Mouse (Mus musculus): ENCODE measurements around the gene Prune1. TPM values are rescaled to one million over a fixed set of nuclear protein-coding genes. Genes with fewer than 3 reads are reported as not detected.

Prune1 gene
- polyA plus RNA-seq, 1 experiment = 19.1 TPM

GRCm38 (mm10) chr3:95285390-95285789 lies 3.5 kb upstream of the Prune1 start:
- Histone ChIP-seq H3K27me3 (ENCODE audit: control insufficient read depth, insufficient read depth, low read length) (no peaks in the 10 kb centered on the region), H3K4me1 (ENCODE audit: control insufficient read depth, insufficient read depth, low read length) (peaks cover 9% of the 10 kb centered on the region), H3K4me3 (ENCODE audit: control insufficient read depth, low read depth, low read length) (no peak overlapping the region), H3K36me3 (ENCODE audit: control insufficient read depth, insufficient read depth, low read length) (no peaks in the 10 kb centered on the region; the same call in none of the 2 replicates), H3K27ac (ENCODE audit: control insufficient read depth, insufficient read depth, low read depth, low read length) (no peak overlapping the region)
- TF ChIP-seq POLR2A (IDR thresholded peaks at IDR 0.05; ENCODE audit: control insufficient read depth, low read depth, low read length) = no peak
- no peak for TF ChIP-seq CTCF (IDR thresholded peaks at IDR 0.05; ENCODE audit: control insufficient read depth, insufficient read depth, insufficient replicate concordance, low read depth, low read length)

- TF ChIP-seq POLR2A (IDR thresholded peaks at IDR 0.05; ENCODE audit: control insufficient read depth, low read depth, low read length) (no peak), CTCF (IDR thresholded peaks at IDR 0.05; ENCODE audit: control insufficient read depth, insufficient read depth, insufficient replicate concordance, low read depth, low read length) (no peak)
- Histone ChIP-seq H3K4me1 (ENCODE audit: control insufficient read depth, insufficient read depth, low read length) (peaks cover 9% of the 10 kb centered on the region), H3K4me3 (ENCODE audit: control insufficient read depth, low read depth, low read length) (no peak overlapping the region; the same call in 1 of the 2 replicates), H3K27ac (ENCODE audit: control insufficient read depth, insufficient read depth, low read depth, low read length) (no peak overlapping the region), H3K36me3 (ENCODE audit: control insufficient read depth, insufficient read depth, low read length) (no peaks in the 10 kb centered on the region; the same call in none of the 2 replicates), H3K27me3 (ENCODE audit: control insufficient read depth, insufficient read depth, low read length) (no peaks in the 10 kb centered on the region)
Observed at GRCm38 (mm10) chr3:95284501-95285281, 2.8 kb upstream of the Prune1 start.

- H3K27ac ChIP-seq (ENCODE audit: control insufficient read depth, insufficient read depth, low read depth, low read length) = peak overlapping the region; percentile 96
Observed at GRCm38 (mm10) chr3:95284062-95284461, 2.2 kb upstream of the Prune1 start.

GRCm38 (mm10) chr3:95283589-95283941 lies 1.7 kb upstream of the Prune1 start:
- TF ChIP-seq POLR2A (IDR thresholded peaks at IDR 0.05; ENCODE audit: control insufficient read depth, low read depth, low read length) (no peak), CTCF (IDR thresholded peaks at IDR 0.05; ENCODE audit: control insufficient read depth, insufficient read depth, insufficient replicate concordance, low read depth, low read length) (no peak)
- peak overlapping the region; percentile 96 for H3K27ac ChIP-seq (ENCODE audit: control insufficient read depth, insufficient read depth, low read depth, low read length)
- H3K4me3 ChIP-seq (ENCODE audit: control insufficient read depth, low read depth, low read length) = peak overlapping the region; percentile 98
- no peaks in the 10 kb centered on the region for H3K27me3 ChIP-seq (ENCODE audit: control insufficient read depth, insufficient read depth, low read length)
- peaks cover 9% of the 10 kb centered on the region for H3K4me1 ChIP-seq (ENCODE audit: control insufficient read depth, insufficient read depth, low read length)
- H3K36me3 ChIP-seq (ENCODE audit: control insufficient read depth, insufficient read depth, low read length) = no peaks in the 10 kb centered on the region; the same call in none of the 2 replicates

More at GRCm38 (mm10) chr3:95284062-95284461, 2.2 kb upstream of the Prune1 start:
- Histone ChIP-seq H3K36me3 (ENCODE audit: control insufficient read depth, insufficient read depth, low read length) (no peaks in the 10 kb centered on the region; the same call in none of the 2 replicates), H3K27me3 (ENCODE audit: control insufficient read depth, insufficient read depth, low read length) (no peaks in the 10 kb centered on the region), H3K4me1 (ENCODE audit: control insufficient read depth, insufficient read depth, low read length) (peaks cover 9% of the 10 kb centered on the region), H3K4me3 (ENCODE audit: control insufficient read depth, low read depth, low read length) (peak overlapping the region; percentile 98)
- TF ChIP-seq CTCF (IDR thresholded peaks at IDR 0.05; ENCODE audit: control insufficient read depth, insufficient read depth, insufficient replicate concordance, low read depth, low read length) (no peak), POLR2A (IDR thresholded peaks at IDR 0.05; ENCODE audit: control insufficient read depth, low read depth, low read length) (no peak)

- H3K27ac ChIP-seq (ENCODE audit: control insufficient read depth, insufficient read depth, low read depth, low read length) = peak overlapping the region; percentile 96
- TF ChIP-seq CTCF (IDR thresholded peaks at IDR 0.05; ENCODE audit: control insufficient read depth, insufficient read depth, insufficient replicate concordance, low read depth, low read length) (peak; percentile 10; the same call in 1 of the 2 replicates), POLR2A (IDR thresholded peaks at IDR 0.05; ENCODE audit: control insufficient read depth, low read depth, low read length) (peak; percentile 52)
Observed at GRCm38 (mm10) chr3:95282865-95283588, 1.2 kb upstream of the Prune1 start.

GRCm38 (mm10) chr3:95282381-95282864 lies 547 bp upstream of the Prune1 start:
- Histone ChIP-seq H3K27me3 (ENCODE audit: control insufficient read depth, insufficient read depth, low read length) (no peaks in the 10 kb centered on the region), H3K36me3 (ENCODE audit: control insufficient read depth, insufficient read depth, low read length) (no peaks in the 10 kb centered on the region; the same call in none of the 2 replicates), H3K4me3 (ENCODE audit: control insufficient read depth, low read depth, low read length) (peak overlapping the region; percentile 98), H3K27ac (ENCODE audit: control insufficient read depth, insufficient read depth, low read depth, low read length) (peak overlapping the region; percentile 96), H3K4me1 (ENCODE audit: control insufficient read depth, insufficient read depth, low read length) (peaks cover 9% of the 10 kb centered on the region)
- TF ChIP-seq CTCF (IDR thresholded peaks at IDR 0.05; ENCODE audit: control insufficient read depth, insufficient read depth, insufficient replicate concordance, low read depth, low read length) (no peak), POLR2A (IDR thresholded peaks at IDR 0.05; ENCODE audit: control insufficient read depth, low read depth, low read length) (no peak)

More at GRCm38 (mm10) chr3:95282865-95283588, 1.2 kb upstream of the Prune1 start:
- Histone ChIP-seq H3K27me3 (ENCODE audit: control insufficient read depth, insufficient read depth, low read length) (no peaks in the 10 kb centered on the region), H3K4me1 (ENCODE audit: control insufficient read depth, insufficient read depth, low read length) (peaks cover 9% of the 10 kb centered on the region), H3K4me3 (ENCODE audit: control insufficient read depth, low read depth, low read length) (peak overlapping the region; percentile 98), H3K36me3 (ENCODE audit: control insufficient read depth, insufficient read depth, low read length) (no peaks in the 10 kb centered on the region; the same call in none of the 2 replicates)

DNA sequence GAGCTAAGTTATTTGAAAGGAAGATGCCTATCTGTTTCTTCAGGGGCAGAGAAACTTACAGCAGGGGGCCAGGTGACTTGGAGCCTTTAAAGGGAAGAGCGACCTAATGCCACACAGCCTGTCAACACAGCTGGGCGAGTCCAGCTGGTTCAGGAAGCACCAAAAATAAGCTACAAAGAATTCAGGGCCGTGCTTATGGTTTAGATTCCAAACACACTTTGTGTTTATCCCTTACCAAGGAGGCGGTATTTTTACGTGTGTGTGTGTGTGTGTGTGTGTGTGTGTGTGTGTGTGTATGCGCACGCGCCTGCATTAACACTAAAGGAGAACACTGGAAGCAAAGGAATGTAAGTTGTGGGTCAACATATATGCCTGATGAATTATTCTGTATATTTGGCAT lies 1.1 kb downstream of the Prune1 start:
- TF ChIP-seq CTCF (IDR thresholded peaks at IDR 0.05; ENCODE audit: control insufficient read depth, insufficient read depth, insufficient replicate concordance, low read depth, low read length) = no peak
- no peak for TF ChIP-seq POLR2A (IDR thresholded peaks at IDR 0.05; ENCODE audit: control insufficient read depth, low read depth, low read length)
- Histone ChIP-seq H3K27ac (ENCODE audit: control insufficient read depth, insufficient read depth, low read depth, low read length) (peak overlapping the region; percentile 84), H3K4me1 (ENCODE audit: control insufficient read depth, insufficient read depth, low read length) (peaks cover 9% of the 10 kb centered on the region), H3K27me3 (ENCODE audit: control insufficient read depth, insufficient read depth, low read length) (no peaks in the 10 kb centered on the region), H3K4me3 (ENCODE audit: control insufficient read depth, low read depth, low read length) (peak overlapping the region; percentile 94), H3K36me3 (ENCODE audit: control insufficient read depth, insufficient read depth, low read length) (no peaks in the 10 kb centered on the region; the same call in none of the 2 replicates)

Data from testis, adult 2 months (tissue).